Mouse (Mus musculus) heart, adult 2 months (tissue): ENCODE data around the gene Srgap2. TPM values are rescaled to one million over a fixed set of nuclear protein-coding genes. Genes with fewer than 3 reads are reported as not detected.
A peak's percentile ranks its signal among the peaks of the same experiment; 100 is the strongest.

Experiments
- DNase-seq, 2 experiments: peaks; one replicate each; pipeline ENCODE4 v3.0.0; 2021
- H3K27ac ChIP-seq: fragments of 200-600 bp; 2 replicates; pipeline ENCODE4 v1.8.1; 2022
- H3K27me3 ChIP-seq: fragments of 200-500 bp; 2 replicates; pipeline ENCODE4 v1.6.1; 2012; ENCODE audit warnings: mild to moderate bottlenecking, low read length, inconsistent platforms, mixed read lengths; ENCODE audit not compliant: control insufficient read depth, insufficient read depth
- H3K36me3 ChIP-seq: fragments of 200-500 bp; 2 replicates; pipeline ENCODE4 v1.6.1; 2012; ENCODE audit warnings: low read length, inconsistent platforms; ENCODE audit not compliant: control insufficient read depth, insufficient read depth
- H3K4me1 ChIP-seq: fragments of 200-500 bp; 2 replicates; pipeline ENCODE4 v1.6.1; 2011; ENCODE audit warnings: low read length; ENCODE audit not compliant: control insufficient read depth, insufficient read depth
- H3K4me3 ChIP-seq: fragments of 200-600 bp; 2 replicates; pipeline ENCODE4 v1.8.1; 2022
- H3K79me2 ChIP-seq: fragments of 200-500 bp; replicated peaks from 2 replicates; pipeline ENCODE4 v1.6.1; 2012; ENCODE audit warnings: mild to moderate bottlenecking, inconsistent platforms, low read length, moderate library complexity, mixed read lengths; ENCODE audit not compliant: control insufficient read depth, insufficient read depth
- H3K9ac ChIP-seq: fragments of 200-500 bp; 2 replicates; pipeline ENCODE4 v1.6.1; 2012; ENCODE audit warnings: low read depth, mild to moderate bottlenecking, control low read depth, inconsistent platforms, low read length, mixed read lengths
- CTCF ChIP-seq: fragments of 200-600 bp; IDR thresholded peaks from 2 replicates; pipeline ENCODE4 v1.8.1; 2022; ENCODE audit warnings: antibody characterized with exemption, mild to moderate bottlenecking, moderate library complexity
- EP300 ChIP-seq: fragments of 200-500 bp; IDR thresholded peaks from 2 replicates; pipeline ENCODE4 v1.6.1; 2011; ENCODE audit warnings: low read depth, low read length, control low read depth; ENCODE audit not compliant: insufficient read depth
- POLR2A ChIP-seq: fragments of 200-500 bp; IDR thresholded peaks from 2 replicates; pipeline ENCODE4 v1.6.1; 2011; ENCODE audit warnings: mild to moderate bottlenecking, low read depth, low read length, control low read depth; ENCODE audit not compliant: insufficient read depth
- WGBS: fragments of 180-500 bp; shearing (Covaris S2); methylation state at CpG from one replicate; pipeline ENCODE4 v1.1.7; 2018; 5-methylcytosine and 5-hydroxymethylcytosine counted together
- intact Hi-C: fragments of 180-260 bp; cut with DNase I; formaldehyde crosslinking; loops from one replicate; pipeline ENCODE4 v1.15.1; 2025
- polyA plus RNA-seq: library from polyadenylated mRNA; depleted of rRNA; stranded (reverse); fragments of >200 nt; gene quantifications from 2 replicates; pipeline ENCODE4 v1.2.3, GENCODE M21; 2012
- total RNA-seq, 2 experiments: library from RNA; stranded (reverse); gene quantifications; 2 replicates each; pipeline ENCODE4 v1.2.3; 2021

Srgap2 gene
- total and polyA plus RNA-seq, 3 experiments, result 15.2 to 20.5 (median 15.9) TPM

DNA sequence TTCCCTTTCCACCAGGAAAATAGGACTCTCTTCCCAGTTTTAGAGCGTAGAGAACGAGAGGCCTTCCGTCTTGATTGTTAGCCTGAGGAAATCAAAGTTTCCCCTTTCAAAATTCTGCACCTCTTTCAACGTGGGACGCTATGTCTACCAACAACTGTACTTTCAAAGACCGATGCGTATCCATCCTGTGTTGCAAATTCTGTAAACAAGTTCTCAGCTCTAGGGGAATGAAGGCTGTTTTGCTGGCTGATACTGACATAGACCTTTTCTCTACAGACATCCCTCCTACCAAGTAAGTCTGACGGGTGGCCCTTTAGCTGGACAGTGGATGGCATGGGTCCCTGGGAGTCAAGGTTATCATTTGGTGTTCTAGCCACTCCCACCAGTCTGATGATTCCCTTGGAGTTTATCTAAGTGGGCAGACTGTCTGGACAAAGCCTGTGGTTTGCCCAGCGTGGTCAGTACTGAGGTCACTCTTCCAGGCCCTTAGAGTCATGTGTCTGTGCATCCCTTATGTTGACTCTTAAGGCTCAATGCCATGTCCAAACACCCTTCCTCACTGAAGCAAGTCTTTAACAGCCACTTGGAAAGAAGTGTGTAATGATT lies 1.5 kb upstream of the Srgap2 start:
- H3K9ac ChIP-seq, result no peak overlapping the region
- TF ChIP-seq EP300, result no peak
- no peak for TF ChIP-seq POLR2A
- no peak for TF ChIP-seq CTCF
- H3K4me1 ChIP-seq, result peaks cover 6% of the 10 kb centered on the region; the same call in 1 of the 2 replicates
- peak overlapping the region; percentile 92 for H3K4me3 ChIP-seq
- peak overlapping the region; percentile 44 for H3K27ac ChIP-seq
- DNase-seq, result no peak
- no peaks in the 10 kb centered on the region for H3K36me3 ChIP-seq
- intact Hi-C loops, result loop anchor here (5.0 kb wide), 4 partner anchors 96 to 181 kb away; no protein-coding TSS in a partner anchor
- WGBS, result 4% methylated on average over 9 of the region's 9 CpGs
- 0 out of 2 replicates have a peak, but pooled peaks cover 2% of the 10 kb centered on the region for H3K79me2 ChIP-seq
- no peaks in the 10 kb centered on the region for H3K27me3 ChIP-seq

DNA sequence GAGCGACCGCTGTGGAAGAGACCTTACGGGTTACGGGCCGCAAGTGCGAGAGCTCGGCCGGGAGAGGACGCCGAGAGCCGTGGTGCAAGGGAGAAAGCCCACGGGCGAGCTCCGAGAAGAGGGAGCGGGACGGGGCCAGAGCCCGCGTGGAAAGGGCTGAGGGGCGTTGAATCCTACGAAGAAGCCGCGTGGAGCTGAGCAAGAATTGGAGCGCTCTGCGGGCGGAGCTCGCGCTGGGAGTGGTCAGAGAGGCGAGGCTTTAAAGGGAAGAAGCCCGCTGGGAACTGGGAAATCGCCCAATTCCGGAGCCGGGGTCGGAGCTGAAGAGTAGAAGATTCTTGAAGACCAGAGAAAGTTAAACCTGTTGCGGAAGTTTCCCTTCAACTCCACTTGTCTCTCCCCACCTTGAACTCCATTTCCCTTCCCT lies 942 bp upstream of the Srgap2 start:
- 0 out of 2 replicates have a peak, but pooled peaks cover 2% of the 10 kb centered on the region for H3K79me2 ChIP-seq
- H3K27ac ChIP-seq, result peak overlapping the region; percentile 44
- intact Hi-C loops, result loop anchor here (5.0 kb wide), 4 partner anchors 96 to 181 kb away; no protein-coding TSS in a partner anchor
- under 1% methylated on average over 34 of the region's 34 CpGs for WGBS
- TF ChIP-seq CTCF (no peak), POLR2A (peak; percentile 54)
- DNase-seq, result peak; percentile 81 to 82
- H3K4me1 ChIP-seq, result peaks cover 6% of the 10 kb centered on the region; the same call in 1 of the 2 replicates
- H3K36me3 ChIP-seq, result peaks cover 3% of the 10 kb centered on the region; the same call in 1 of the 2 replicates
- peak overlapping the region; percentile 92 for H3K4me3 ChIP-seq
- peak overlapping the region; percentile 39 for H3K9ac ChIP-seq
- no peaks in the 10 kb centered on the region for H3K27me3 ChIP-seq

- H3K4me1 ChIP-seq, result peaks cover 6% of the 10 kb centered on the region; the same call in 1 of the 2 replicates
- peak; percentile 81 to 85 for DNase-seq
- H3K4me3 ChIP-seq, result peak overlapping the region; percentile 71
- H3K36me3 ChIP-seq, result peaks cover 15% of the 10 kb centered on the region
- under 1% methylated on average over 81 of the region's 81 CpGs for WGBS
- peak overlapping the region; percentile 94 for H3K27ac ChIP-seq
- peak overlapping the region; percentile 78 for H3K9ac ChIP-seq
- TF ChIP-seq POLR2A (no peak), CTCF (peak; percentile 59), EP300 (no peak)
- intact Hi-C loops, result loop anchor here (5.0 kb wide), 4 partner anchors 94 to 179 kb away; no protein-coding TSS in a partner anchor
- no peaks in the 10 kb centered on the region for H3K27me3 ChIP-seq
- H3K79me2 ChIP-seq, result peaks cover 2% of the 10 kb centered on the region
Observed at GRCm38 (mm10) chr1:131526371-131527270, 531 bp downstream of the Srgap2 start.

- TF ChIP-seq POLR2A (no peak), EP300 (no peak), CTCF (no peak)
- Histone ChIP-seq H3K79me2 (peaks cover 2% of the 10 kb centered on the region), H3K27ac (peak overlapping the region; percentile 94), H3K27me3 (no peaks in the 10 kb centered on the region), H3K4me3 (peak overlapping the region; percentile 71), H3K9ac (peak overlapping the region; percentile 78), H3K4me1 (peaks cover 9% of the 10 kb centered on the region), H3K36me3 (peaks cover 22% of the 10 kb centered on the region)
- DNase-seq, result peak; percentile 53 to 70
- intact Hi-C loops, result loop anchor here (2.0 to 5.0 kb wide), 5 partner anchors 43 to 178 kb away; no protein-coding TSS in a partner anchor
- WGBS, result 1% methylated on average over 40 of the region's 41 CpGs
Observed at GRCm38 (mm10) chr1:131525586-131526271, 1.4 kb downstream of the Srgap2 start.

GRCm38 (mm10) chr1:131525101-131525585 lies 2.0 kb downstream of the Srgap2 start:
- peaks cover 9% of the 10 kb centered on the region for H3K4me1 ChIP-seq
- WGBS, result 5% methylated on average over 26 of the region's 26 CpGs

More at GRCm38 (mm10) chr1:131525101-131525585, 2.0 kb downstream of the Srgap2 start:
- no peaks in the 10 kb centered on the region for H3K27me3 ChIP-seq
- peaks cover 2% of the 10 kb centered on the region for H3K79me2 ChIP-seq
- peaks cover 25% of the 10 kb centered on the region for H3K36me3 ChIP-seq
- TF ChIP-seq CTCF (no peak), POLR2A (no peak), EP300 (no peak)
- intact Hi-C loops, result loop anchor here (2.0 to 5.0 kb wide), 5 partner anchors 42 to 178 kb away; no protein-coding TSS in a partner anchor
- H3K9ac ChIP-seq, result peak overlapping the region; percentile 72
- H3K27ac ChIP-seq, result peak overlapping the region; percentile 94
- peak; percentile 57 to 60 for DNase-seq
- peak overlapping the region; percentile 71 for H3K4me3 ChIP-seq
